Mouse (Mus musculus) heart, embryonic 13.5 days (tissue): ENCODE measurements at regions not wholly inside any gene's neighbourhood (a gene's known extent, or its start where the extent isn't known, plus 50 kb on each side); places are given as distances from the start of the nearest gene placed in this dataset.

Experiments used
- ATAC-seq: fragments of 200-750 bp; cut with Nextera tagmentation; 2 replicates; pipeline ENCODE4 v1.8.0; 2017; ENCODE audit warnings: moderate TSS enrichment; ENCODE audit not compliant: insufficient number of reproducible peaks, low FRiP score, low TSS enrichment; ENCODE audit errors: extremely low read depth
- H3K27ac ChIP-seq: fragments of 300-500 bp; sonication (generic); replicated peaks from 2 replicates; pipeline ENCODE4 v1.5.1; 2015; ENCODE audit warnings: moderate library complexity, mild to moderate bottlenecking, inconsistent platforms
- H3K27me3 ChIP-seq: fragments of 300-500 bp; sonication (generic); replicated peaks from 2 replicates; pipeline ENCODE4 v1.6.1; 2015; ENCODE audit warnings: mild to moderate bottlenecking, inconsistent platforms
- H3K36me3 ChIP-seq: fragments of 300-500 bp; sonication (generic); 2 replicates; pipeline ENCODE4 v1.6.1; 2015; ENCODE audit warnings: mild to moderate bottlenecking, inconsistent platforms
- H3K4me1 ChIP-seq: fragments of 300-500 bp; sonication (generic); 2 replicates; pipeline ENCODE4 v1.6.1; 2015; ENCODE audit warnings: inconsistent platforms
- H3K4me2 ChIP-seq: fragments of 300-500 bp; sonication (generic); 2 replicates; pipeline ENCODE4 v1.6.1; 2015; ENCODE audit warnings: inconsistent platforms, mild to moderate bottlenecking, moderate library complexity
- H3K4me3 ChIP-seq: fragments of 300-500 bp; sonication (generic); 2 replicates; pipeline ENCODE4 v1.5.1; 2015; ENCODE audit warnings: moderate library complexity, mild to moderate bottlenecking, inconsistent platforms
- H3K9ac ChIP-seq: fragments of 300-500 bp; sonication (generic); 2 replicates; pipeline ENCODE4 v1.6.1; 2015; ENCODE audit warnings: inconsistent platforms, mild to moderate bottlenecking, moderate library complexity
- H3K9me3 ChIP-seq: fragments of 300-500 bp; sonication (generic); 2 replicates; pipeline ENCODE4 v1.6.1; 2016; ENCODE audit warnings: inconsistent platforms
- WGBS: fragments of 180-500 bp; shearing (Covaris S2); methylation state at CpG from one replicate; pipeline ENCODE4 v1.1.7; 2015; ENCODE audit warnings: mixed read lengths; 5-methylcytosine and 5-hydroxymethylcytosine counted together

DNA sequence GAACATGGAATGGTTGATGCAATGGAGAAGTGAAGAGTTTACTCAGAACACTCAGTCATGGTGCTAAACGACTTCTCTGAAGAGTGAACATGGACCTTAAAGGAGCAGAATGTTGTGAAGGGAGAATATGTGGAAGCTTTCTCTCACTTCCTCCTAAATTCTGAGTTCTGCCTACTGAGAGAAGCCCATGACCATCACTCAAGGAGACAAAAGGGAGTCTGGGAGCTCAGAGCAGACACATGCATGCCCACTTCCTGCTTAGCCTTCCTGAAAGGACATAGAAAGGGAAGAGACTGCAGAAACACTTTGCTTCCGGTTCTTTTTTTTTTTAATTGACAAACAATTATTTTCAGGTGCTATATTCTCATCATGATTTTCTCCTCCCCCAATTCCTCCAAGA is 166.1 kb upstream of the Prkcq start:
- no peak overlapping the region for H3K4me3 ChIP-seq
- no peaks in the 10 kb centered on the region for H3K27me3 ChIP-seq
- ATAC-seq: no peak
- no peak overlapping the region for H3K4me2 ChIP-seq
- no peaks in the 10 kb centered on the region for H3K4me1 ChIP-seq
- 70% methylated on average over 2 of the region's 2 CpGs for WGBS
- H3K9me3 ChIP-seq: no peaks in the 10 kb centered on the region
- H3K27ac ChIP-seq: no peak overlapping the region
- no peaks in the 10 kb centered on the region for H3K36me3 ChIP-seq
- no peak overlapping the region for H3K9ac ChIP-seq

DNA sequence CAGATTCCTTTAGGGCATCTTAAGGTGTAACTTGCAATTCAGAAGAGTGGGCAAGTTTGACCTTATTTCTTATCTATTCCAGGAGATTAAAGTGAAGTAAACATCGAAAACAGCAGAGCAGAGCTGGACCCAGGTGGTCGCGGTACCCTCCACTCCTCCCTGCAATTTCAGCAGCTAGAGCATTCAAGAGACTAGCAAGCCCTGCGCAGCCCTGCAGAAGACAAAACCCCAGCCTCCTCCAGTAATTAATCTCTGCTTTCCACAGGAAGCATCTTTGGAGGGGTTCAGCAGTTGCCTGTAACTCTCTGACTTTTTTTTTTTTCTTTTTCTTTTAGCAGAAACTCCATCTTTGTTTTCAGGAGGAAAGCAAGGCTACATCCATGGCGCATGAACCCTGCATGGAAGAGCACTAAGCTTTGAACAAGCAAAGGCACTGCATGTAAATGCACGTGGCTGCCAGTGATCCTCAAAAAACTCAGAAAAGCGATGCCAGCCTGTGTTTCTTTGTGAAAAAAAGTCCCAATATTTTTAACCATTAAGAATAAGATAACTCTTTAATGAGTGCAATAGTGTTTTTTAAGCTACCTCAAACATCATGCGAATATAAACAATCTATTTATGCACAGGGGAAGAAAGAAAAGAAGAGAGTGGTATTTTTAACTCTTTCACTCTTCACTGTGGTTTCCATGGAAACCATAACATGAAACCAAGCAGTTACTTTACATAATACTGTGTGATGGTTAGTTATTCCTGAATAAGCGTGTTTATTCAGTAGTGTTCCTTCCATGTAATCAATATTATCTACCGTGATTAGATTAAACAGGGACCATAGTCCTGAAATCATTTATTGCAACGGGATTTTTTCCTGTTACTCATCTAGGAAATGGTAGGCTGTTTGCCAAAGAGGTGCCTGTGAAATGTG is 160.6 kb upstream of the Prkcq start:
- no peak for ATAC-seq
- H3K9me3 ChIP-seq: no peaks in the 10 kb centered on the region
- no peaks in the 10 kb centered on the region for H3K27me3 ChIP-seq
- H3K4me1 ChIP-seq: no peaks in the 10 kb centered on the region
- H3K4me2 ChIP-seq: no peak overlapping the region
- no peaks in the 10 kb centered on the region for H3K36me3 ChIP-seq
- no peak overlapping the region for H3K4me3 ChIP-seq
- H3K27ac ChIP-seq: no peak overlapping the region
- 63% methylated on average over 11 of the region's 11 CpGs for WGBS
- H3K9ac ChIP-seq: no peak overlapping the region

DNA sequence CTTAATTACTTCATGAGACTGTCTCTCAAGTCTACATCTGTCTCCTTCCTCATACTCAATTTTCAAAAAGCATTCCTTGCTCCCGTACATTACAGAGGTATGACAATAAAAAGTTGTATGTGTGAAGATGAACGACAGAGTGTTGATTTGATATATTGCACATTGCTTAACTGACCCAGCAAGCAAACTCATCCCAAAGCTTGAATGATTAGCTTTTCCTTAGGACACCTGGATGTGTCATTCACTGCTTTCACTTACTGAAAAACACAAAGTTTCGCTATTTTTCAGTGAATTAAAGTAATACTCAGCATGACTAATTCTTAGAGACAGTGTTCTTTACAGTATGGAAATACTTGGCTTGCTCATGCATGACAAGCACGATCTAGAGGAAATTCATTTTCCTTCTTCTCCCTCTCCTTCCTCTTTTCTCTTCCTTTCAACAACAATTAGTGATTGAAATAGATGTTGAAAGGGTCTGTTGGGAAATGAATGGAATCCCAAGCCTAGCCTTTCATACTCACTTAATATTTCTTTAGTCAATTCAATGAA is 159.5 kb upstream of the Prkcq start:
- no peak overlapping the region for H3K9ac ChIP-seq
- no peaks in the 10 kb centered on the region for H3K36me3 ChIP-seq
- no peaks in the 10 kb centered on the region for H3K4me1 ChIP-seq
- H3K9me3 ChIP-seq: no peaks in the 10 kb centered on the region
- no peaks in the 10 kb centered on the region for H3K27me3 ChIP-seq
- WGBS: 69% methylated on average over 4 of the region's 4 CpGs
- no peak overlapping the region for H3K4me3 ChIP-seq
- no peak overlapping the region for H3K4me2 ChIP-seq
- H3K27ac ChIP-seq: no peak overlapping the region
- ATAC-seq: no peak

DNA sequence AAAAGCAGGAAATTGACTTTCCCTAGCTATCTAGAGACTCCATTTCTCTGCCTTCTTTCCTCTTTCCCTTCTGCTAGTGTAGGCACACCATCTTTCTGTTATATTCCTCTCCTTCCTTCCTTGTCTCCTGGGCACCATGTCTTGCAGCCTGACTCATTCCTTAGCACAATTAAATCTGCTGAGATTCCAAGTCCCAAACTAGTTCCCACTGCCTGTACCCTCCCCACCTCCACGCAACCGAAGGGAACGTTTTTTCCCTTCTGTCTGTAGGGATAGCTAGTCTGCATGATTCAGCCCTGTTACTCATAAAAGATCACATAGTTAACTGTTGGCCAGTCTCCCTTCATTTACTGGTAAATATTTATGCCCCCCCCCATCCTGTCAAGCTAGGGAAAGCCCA is 158.8 kb upstream of the Prkcq start:
- no peaks in the 10 kb centered on the region for H3K9me3 ChIP-seq
- no peaks in the 10 kb centered on the region for H3K27me3 ChIP-seq
- no peaks in the 10 kb centered on the region for H3K4me1 ChIP-seq
- H3K27ac ChIP-seq: no peak overlapping the region
- no peak for ATAC-seq
- no peak overlapping the region for H3K4me3 ChIP-seq
- no peaks in the 10 kb centered on the region for H3K36me3 ChIP-seq
- 80% methylated on average over 3 of the region's 3 CpGs for WGBS
- H3K9ac ChIP-seq: no peak overlapping the region
- no peak overlapping the region for H3K4me2 ChIP-seq

DNA sequence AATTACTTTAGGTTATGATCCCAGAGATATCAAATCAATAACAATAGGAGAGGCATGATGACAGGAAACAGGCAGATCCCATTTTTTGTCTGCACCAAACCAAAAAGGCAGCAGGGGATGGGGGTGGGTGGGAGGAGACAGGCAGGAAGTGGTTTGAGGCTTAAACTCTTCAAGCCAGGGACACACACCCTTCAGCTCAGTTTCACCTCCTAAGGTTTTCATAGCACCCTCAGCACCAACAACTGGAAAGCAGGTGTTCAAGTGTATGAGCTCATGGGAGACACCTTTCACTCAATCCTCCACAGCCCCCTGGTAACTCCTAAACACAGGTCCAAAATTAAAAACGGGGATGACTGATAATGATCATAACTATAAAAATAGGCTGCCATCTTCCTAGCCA is 155.5 kb upstream of the Prkcq start:
- WGBS: 54% methylated on average over 1 of the region's 1 CpGs
- Histone ChIP-seq H3K4me3 (no peak overlapping the region), H3K4me2 (no peak overlapping the region), H3K36me3 (no peaks in the 10 kb centered on the region), H3K9me3 (no peaks in the 10 kb centered on the region), H3K27me3 (no peaks in the 10 kb centered on the region), H3K4me1 (no peaks in the 10 kb centered on the region), H3K9ac (no peak overlapping the region), H3K27ac (no peak overlapping the region)
- no peak for ATAC-seq

DNA sequence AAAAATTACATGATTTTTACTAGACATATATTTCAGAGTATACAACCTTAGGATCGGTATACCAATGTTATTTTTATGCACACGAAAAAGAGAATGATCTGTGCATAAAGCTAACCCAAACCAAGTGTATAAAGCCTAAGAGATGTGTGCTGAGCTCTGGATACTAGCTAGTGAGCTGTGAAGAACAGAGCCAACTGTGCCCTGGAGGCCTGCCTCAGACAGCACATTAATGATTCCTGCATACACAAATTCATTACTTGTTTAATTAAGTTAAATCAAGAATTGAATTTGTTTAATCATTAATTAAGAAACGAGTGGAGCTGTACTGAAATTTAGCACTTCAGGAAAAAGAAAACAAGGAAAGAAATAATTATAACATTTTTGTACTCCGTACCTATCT is 139.0 kb upstream of the Prkcq start:
- Histone ChIP-seq H3K4me1 (no peaks in the 10 kb centered on the region), H3K27me3 (no peaks in the 10 kb centered on the region), H3K9me3 (no peaks in the 10 kb centered on the region), H3K9ac (no peak overlapping the region), H3K4me3 (no peak overlapping the region), H3K4me2 (no peak overlapping the region), H3K27ac (no peak overlapping the region), H3K36me3 (no peaks in the 10 kb centered on the region)
- ATAC-seq: no peak
- WGBS: 57% methylated on average over 4 of the region's 4 CpGs

DNA sequence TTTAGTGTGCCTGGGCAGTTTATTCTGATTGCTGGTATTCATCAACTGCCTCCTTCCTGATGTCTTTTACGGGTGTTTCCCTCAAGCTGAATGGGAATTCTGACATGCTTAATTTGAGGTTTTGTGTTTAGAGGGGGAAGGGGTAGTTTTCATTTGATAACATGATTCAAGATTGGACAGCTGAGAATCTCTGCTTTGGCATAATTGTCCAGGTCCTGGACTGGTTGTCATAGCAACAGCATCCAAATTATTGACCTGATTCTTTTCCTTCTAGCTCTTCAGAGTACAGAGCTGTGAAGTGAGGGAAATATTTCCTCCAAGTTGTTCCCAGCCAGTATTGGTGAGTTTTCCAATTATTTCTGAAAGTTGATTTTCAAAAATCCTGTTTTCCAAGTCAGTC is 137.7 kb upstream of the Prkcq start:
- no peak for ATAC-seq
- Histone ChIP-seq H3K4me2 (no peak overlapping the region), H3K9ac (no peak overlapping the region), H3K4me1 (no peaks in the 10 kb centered on the region), H3K9me3 (no peaks in the 10 kb centered on the region), H3K27ac (no peak overlapping the region), H3K27me3 (no peaks in the 10 kb centered on the region), H3K36me3 (no peaks in the 10 kb centered on the region), H3K4me3 (no peak overlapping the region)
- WGBS: 63% methylated on average over 1 of the region's 1 CpGs

DNA sequence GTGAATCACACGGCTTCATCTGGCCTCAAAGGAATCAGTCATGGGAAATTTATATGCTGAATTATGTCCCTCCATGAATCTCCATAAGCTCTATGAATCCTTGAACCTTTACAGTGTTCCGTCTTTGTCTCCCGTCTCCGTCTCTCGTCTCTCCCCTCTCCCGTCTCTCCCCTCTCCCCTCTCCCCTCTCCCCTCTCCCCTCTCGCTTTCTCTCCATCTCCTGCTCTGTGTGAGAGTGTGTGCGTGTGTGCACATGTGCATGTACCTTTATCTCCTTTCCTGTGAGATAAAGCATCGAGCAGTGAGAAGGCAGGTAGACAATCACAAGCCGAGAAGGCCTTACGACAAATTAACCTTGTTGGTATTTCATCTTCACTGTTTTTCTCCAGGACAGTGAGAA is 134.6 kb upstream of the Prkcq start:
- Histone ChIP-seq H3K36me3 (no peaks in the 10 kb centered on the region), H3K4me1 (no peaks in the 10 kb centered on the region), H3K9ac (no peak overlapping the region), H3K27me3 (no peaks in the 10 kb centered on the region), H3K27ac (no peak overlapping the region), H3K4me3 (no peak overlapping the region), H3K4me2 (no peak overlapping the region), H3K9me3 (no peaks in the 10 kb centered on the region)
- WGBS: 71% methylated on average over 10 of the region's 11 CpGs
- no peak for ATAC-seq

DNA sequence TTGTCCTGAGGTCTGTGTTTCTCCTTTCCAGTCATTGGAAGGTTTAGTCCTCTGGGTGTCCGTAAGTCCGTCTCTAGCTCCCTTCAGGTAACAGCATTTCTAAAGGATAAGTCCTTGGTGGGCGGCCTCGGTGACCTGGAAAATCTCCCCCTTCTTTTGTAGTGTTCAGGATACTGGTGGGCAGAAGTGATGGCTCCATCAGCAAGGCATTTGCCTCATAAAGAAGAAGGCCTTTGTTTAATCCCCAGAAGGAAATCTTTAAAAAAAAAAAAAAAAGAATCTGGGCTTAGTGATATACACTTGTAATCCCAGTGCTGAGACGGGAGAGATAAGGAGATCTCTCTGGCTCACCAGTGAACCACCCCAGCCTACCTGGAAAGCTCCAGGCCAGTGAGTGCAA is 133.5 kb upstream of the Prkcq start:
- 81% methylated on average over 5 of the region's 5 CpGs for WGBS
- no peaks in the 10 kb centered on the region for H3K27me3 ChIP-seq
- no peaks in the 10 kb centered on the region for H3K9me3 ChIP-seq
- no peak for ATAC-seq
- no peak overlapping the region for H3K9ac ChIP-seq
- H3K4me1 ChIP-seq: no peaks in the 10 kb centered on the region
- H3K36me3 ChIP-seq: no peaks in the 10 kb centered on the region
- no peak overlapping the region for H3K4me3 ChIP-seq
- no peak overlapping the region for H3K27ac ChIP-seq
- H3K4me2 ChIP-seq: no peak overlapping the region

DNA sequence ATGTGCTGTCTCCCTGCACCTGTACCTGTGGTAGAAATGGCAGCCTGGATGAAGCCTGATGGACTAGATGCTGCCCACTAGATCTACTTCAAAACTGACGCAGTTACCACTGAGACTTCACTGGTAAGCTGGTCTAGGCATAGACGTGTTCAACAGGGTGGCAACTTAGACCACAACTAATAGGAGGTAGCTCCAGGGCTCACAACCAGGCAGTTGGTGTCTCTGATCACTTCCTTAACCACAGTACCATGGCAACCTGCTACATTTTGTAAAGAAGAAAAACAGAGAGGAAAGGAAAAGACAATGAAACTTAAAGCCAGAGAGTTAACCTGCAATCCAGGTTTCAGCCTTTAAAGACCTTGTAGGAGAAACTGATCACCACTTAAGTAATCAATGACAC is 131.9 kb upstream of the Prkcq start:
- Histone ChIP-seq H3K4me3 (no peak overlapping the region), H3K27ac (no peak overlapping the region), H3K4me2 (no peak overlapping the region), H3K36me3 (no peaks in the 10 kb centered on the region), H3K4me1 (no peaks in the 10 kb centered on the region), H3K27me3 (no peaks in the 10 kb centered on the region), H3K9ac (no peak overlapping the region), H3K9me3 (0 out of 2 replicates have a peak, but pooled peaks cover 3% of the 10 kb centered on the region)
- 77% methylated on average over 2 of the region's 2 CpGs for WGBS
- ATAC-seq: no peak

DNA sequence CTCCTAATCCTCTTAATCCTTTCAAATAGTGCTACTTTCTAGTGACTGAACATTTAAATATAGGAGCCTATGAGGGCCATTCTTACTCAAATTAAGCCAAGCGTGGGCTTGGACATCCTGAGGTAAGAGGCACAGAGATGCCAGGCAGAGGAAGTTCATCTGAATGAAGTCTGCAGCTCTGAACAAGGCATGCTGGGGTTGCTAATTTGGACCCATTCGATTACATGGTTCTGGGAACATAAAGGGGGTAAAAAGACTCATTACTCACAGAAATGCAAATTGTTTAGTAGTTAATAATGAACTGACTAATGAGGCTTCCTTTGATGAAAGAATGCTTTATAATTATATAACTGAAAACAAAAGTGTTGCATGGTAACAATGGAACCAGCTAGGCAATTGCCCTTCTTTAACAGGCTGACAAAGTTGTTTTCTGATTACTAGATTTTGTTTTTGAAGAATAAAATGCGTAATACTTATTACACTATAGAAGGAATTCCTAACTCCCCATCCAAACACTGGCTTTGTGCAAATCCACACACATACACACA is 127.1 kb upstream of the Prkcq start:
- Histone ChIP-seq H3K27ac (no peak overlapping the region), H3K36me3 (no peaks in the 10 kb centered on the region), H3K9ac (no peak overlapping the region), H3K4me1 (no peaks in the 10 kb centered on the region), H3K9me3 (peaks cover 6% of the 10 kb centered on the region; the same call in 1 of the 2 replicates), H3K4me2 (no peak overlapping the region), H3K27me3 (no peaks in the 10 kb centered on the region), H3K4me3 (no peak overlapping the region)
- no peak for ATAC-seq
- 72% methylated on average over 3 of the region's 3 CpGs for WGBS

DNA sequence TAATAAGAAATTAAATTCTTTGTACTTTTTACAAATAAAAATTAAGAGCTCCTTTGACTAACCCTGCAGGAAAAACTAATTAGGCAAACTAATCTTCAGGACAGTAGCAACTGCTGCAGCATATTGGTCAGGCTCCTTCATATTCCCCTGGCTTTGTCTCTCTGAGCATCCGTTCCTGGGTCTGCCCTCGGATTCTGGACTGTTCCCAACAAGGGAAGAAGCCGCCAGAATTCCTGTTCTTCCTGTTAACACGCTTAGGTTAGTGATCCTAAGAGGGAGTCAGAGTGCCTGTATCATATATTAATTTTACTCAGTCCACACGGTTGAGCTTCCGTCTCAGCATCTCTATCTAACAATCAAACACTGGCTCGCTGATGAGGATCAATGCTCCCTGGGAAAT is 120.3 kb upstream of the Prkcq start:
- ATAC-seq: no peak
- no peaks in the 10 kb centered on the region for H3K36me3 ChIP-seq
- H3K4me1 ChIP-seq: no peaks in the 10 kb centered on the region
- no peak overlapping the region for H3K9ac ChIP-seq
- no peak overlapping the region for H3K4me3 ChIP-seq
- WGBS: 72% methylated on average over 7 of the region's 7 CpGs
- peaks cover 3% of the 10 kb centered on the region; the same call in 1 of the 2 replicates for H3K9me3 ChIP-seq
- H3K4me2 ChIP-seq: no peak overlapping the region
- no peak overlapping the region for H3K27ac ChIP-seq
- no peaks in the 10 kb centered on the region for H3K27me3 ChIP-seq
